Mouse (Mus musculus) mammary gland, adult 2 months (tissue): ENCODE results near the gene Wdr11. TPM values are rescaled to one million over a fixed set of nuclear protein-coding genes. Genes with fewer than 3 reads are reported as not detected.

ENCODE experiments used
- polyA plus RNA-seq: library from polyadenylated mRNA; depleted of rRNA; stranded (reverse); fragments of >200 nt; gene quantifications from 2 replicates; pipeline ENCODE4 v1.2.3, GENCODE M21; 2012; ENCODE audit warnings: low replicate concordance; rRNA removed

The Wdr11 gene
- polyA plus RNA-seq, result 13.3 and 18.0 TPM in 2 replicates

DNA sequence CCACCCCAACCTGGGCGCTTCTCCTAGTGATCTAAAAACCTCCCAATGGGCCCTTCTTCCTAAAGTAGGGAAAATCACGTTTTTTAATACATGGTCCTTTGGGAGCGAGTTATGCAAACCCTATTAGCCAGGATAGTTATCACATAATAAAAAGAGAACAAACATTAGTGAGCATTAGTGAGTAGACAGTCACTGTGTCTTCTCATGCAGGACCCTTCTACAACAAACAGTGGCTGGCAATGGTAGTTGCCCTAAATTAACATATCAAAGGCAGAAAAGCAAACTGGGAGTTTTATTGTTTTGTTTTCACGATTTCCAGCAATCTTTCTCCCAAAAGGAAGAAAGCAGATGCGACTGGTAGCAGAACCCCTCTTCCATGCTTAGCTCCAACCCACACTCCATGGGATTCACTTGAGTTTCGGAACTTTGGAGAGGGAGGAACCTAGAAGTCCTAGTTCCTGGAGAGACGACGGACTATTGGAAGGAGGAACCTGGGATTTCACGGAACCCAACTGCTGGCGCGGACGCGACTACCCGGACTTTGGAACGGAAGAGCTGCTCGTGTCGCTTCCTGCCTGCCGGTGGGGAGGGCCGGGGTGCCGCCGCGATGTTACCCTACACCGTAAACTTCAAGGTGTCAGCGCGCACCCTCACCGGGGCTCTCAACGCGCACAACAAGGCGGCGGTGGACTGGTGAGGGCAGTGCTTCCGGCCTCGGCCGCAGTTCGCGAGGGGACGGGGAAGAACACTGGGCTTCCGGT, at the start of gene Wdr11:
Gene Wdr11, plus strand, starts transcription at position 493 of the 761 bp plus-strand sequence.

